Mouse (Mus musculus) G1E (cell line): Measurements from ENCODE around the gene Acad9.

Experiments
- CTCF ChIP-seq: IDR thresholded peaks from 2 replicates; pipeline ENCODE4 v1.5.1; 2012; ENCODE audit warnings: low read depth, low read length, inconsistent platforms, mixed read lengths
- GATA1 ChIP-seq: IDR thresholded peaks from 2 replicates; pipeline ENCODE4 v1.6.1; 2012; ENCODE audit warnings: borderline replicate concordance, low read length, inconsistent platforms, mixed read lengths
- POLR2AphosphoS5 ChIP-seq: IDR thresholded peaks from 2 replicates; pipeline ENCODE4 v1.6.1; 2012; ENCODE audit warnings: low read depth, low read length, inconsistent platforms; ENCODE audit not compliant: insufficient replicate concordance

GRCm38 (mm10) chr3:36138996-36139395 is 73.2 kb downstream of the Acad9 start:
- TF ChIP-seq POLR2AphosphoS5 = no peak
- TF ChIP-seq GATA1 = no peak
- TF ChIP-seq CTCF = no peak
